Mouse (Mus musculus) midbrain, postnatal 0 days (tissue): ENCODE measurements around the gene Hist1h4f. TPM values are rescaled to one million over a fixed set of nuclear protein-coding genes. Genes with fewer than 3 reads are reported as not detected.

ENCODE experiments used
- ATAC-seq: fragments of 200-750 bp; cut with Nextera tagmentation; 2 replicates; pipeline ENCODE4 v1.8.0; 2017; ENCODE audit warnings: moderate number of reproducible peaks, mild to moderate bottlenecking, moderate TSS enrichment, moderate library complexity; ENCODE audit not compliant: low FRiP score
- DNase-seq: peaks from one replicate; pipeline ENCODE4 v3.0.0-alpha.2; 2015; ENCODE audit warnings: low spot score
- H3K27ac ChIP-seq: fragments of 300-500 bp; sonication (generic); 2 replicates; pipeline ENCODE4 v1.5.1; 2014; ENCODE audit warnings: low read depth, mild to moderate bottlenecking, low read length, mixed read lengths
- H3K27me3 ChIP-seq: fragments of 300-500 bp; sonication (generic); 2 replicates; pipeline ENCODE4 v1.6.1; 2014; ENCODE audit warnings: low read length, control low read depth, mixed read lengths; ENCODE audit not compliant: insufficient read depth
- H3K36me3 ChIP-seq: fragments of 300-500 bp; sonication (generic); 2 replicates; pipeline ENCODE4 v1.6.1; 2014; ENCODE audit warnings: low read length, control low read depth, mixed read lengths; ENCODE audit not compliant: insufficient read depth
- H3K4me1 ChIP-seq: fragments of 300-500 bp; sonication (generic); 2 replicates; pipeline ENCODE4 v1.6.1; 2014; ENCODE audit warnings: mild to moderate bottlenecking, control low read depth, antibody characterized with exemption, low read length, mixed read lengths; ENCODE audit not compliant: insufficient read depth
- H3K4me2 ChIP-seq: fragments of 300-500 bp; sonication (generic); 2 replicates; pipeline ENCODE4 v1.6.1; 2014; ENCODE audit warnings: low read depth, mild to moderate bottlenecking, low read length, mixed read lengths; ENCODE audit not compliant: poor library complexity, severe bottlenecking
- H3K4me3 ChIP-seq: fragments of 300-500 bp; sonication (generic); 2 replicates; pipeline ENCODE4 v1.5.1; 2014; ENCODE audit warnings: low read depth, mild to moderate bottlenecking, low read length, moderate library complexity
- H3K9ac ChIP-seq: fragments of 300-500 bp; sonication (generic); replicated peaks from 2 replicates; pipeline ENCODE4 v1.6.1; 2014; ENCODE audit warnings: mild to moderate bottlenecking, low read length, moderate library complexity, mixed read lengths; ENCODE audit not compliant: poor library complexity, severe bottlenecking
- H3K9me3 ChIP-seq: fragments of 300-500 bp; sonication (generic); 2 replicates; pipeline ENCODE4 v1.6.1; 2016; ENCODE audit warnings: low read length, control low read depth
- CTCF ChIP-seq: IDR thresholded peaks from 2 replicates; pipeline ENCODE4 v1.5.1; 2016; ENCODE audit warnings: antibody characterized with exemption, mild to moderate bottlenecking
- WGBS: fragments of 180-500 bp; shearing (Covaris S2); extraction: QIAGEN DNeasy Blood & Tissue Kit; methylation state at CpG from one replicate; pipeline ENCODE4 v1.1.7; 2014; 5-methylcytosine and 5-hydroxymethylcytosine counted together
- polyA plus RNA-seq: library from polyadenylated mRNA; unstranded; fragments of >200 nt; fragmentation: Nextera tagmentation; extraction: Ambion mirVana; gene quantifications from 2 replicates; pipeline ENCODE4 v1.2.1, GENCODE M21; 2015
- total RNA-seq: library from RNA; depleted of rRNA; stranded (reverse); fragments of >200 nt; gene quantifications from 2 replicates; pipeline ENCODE4 v1.2.3, GENCODE M21; 2014

Hist1h4f gene
- total and polyA plus RNA-seq, 2 experiments from 2014 or later: 753 TPM; not detected in 1

DNA sequence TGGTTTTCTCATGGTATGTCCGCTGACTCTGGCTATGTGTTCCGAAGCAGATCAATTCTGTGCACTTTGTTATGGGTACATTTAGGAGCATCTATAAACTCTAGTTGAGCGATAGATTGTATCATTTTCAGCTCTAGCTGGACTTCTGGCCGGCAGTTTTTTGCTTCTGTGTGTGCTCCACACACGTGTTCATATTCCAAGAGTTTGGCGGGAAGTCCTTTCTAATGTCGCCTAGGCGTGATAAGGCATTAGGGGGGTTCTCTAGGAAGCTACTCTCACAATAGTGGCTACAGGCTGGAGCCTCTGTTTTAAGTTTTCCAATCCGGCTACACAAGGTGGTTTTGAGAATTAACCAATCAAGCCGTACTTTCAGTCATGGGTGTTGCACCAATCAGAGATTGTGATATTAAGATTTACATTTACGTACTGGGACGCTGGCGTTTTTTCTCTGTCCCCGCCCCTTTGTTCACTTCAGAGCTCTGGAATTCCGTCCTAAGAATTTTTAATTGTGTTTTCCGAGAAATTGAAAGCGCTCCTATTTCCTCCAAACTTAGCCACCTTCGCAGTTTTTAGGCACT lies 4.5 kb upstream of the Hist1h4f start:
- H3K9ac ChIP-seq: peak overlapping the region; percentile 51
- DNase-seq (peak; percentile 97), ATAC-seq (peak; percentile 76)
- H3K27me3 ChIP-seq: no peaks in the 10 kb centered on the region
- H3K4me1 ChIP-seq: peaks cover 3% of the 10 kb centered on the region; the same call in 1 of the 2 replicates
- no peak; the same call in 1 of the 2 replicates for TF ChIP-seq CTCF
- H3K27ac ChIP-seq: peak overlapping the region; percentile 70
- under 1% methylated on average over 18 of the region's 18 CpGs for WGBS
- no peaks in the 10 kb centered on the region for H3K36me3 ChIP-seq
- no peaks in the 10 kb centered on the region for H3K9me3 ChIP-seq
- peak overlapping the region; percentile 97 for H3K4me2 ChIP-seq
- H3K4me3 ChIP-seq: peak overlapping the region; percentile 48

DNA sequence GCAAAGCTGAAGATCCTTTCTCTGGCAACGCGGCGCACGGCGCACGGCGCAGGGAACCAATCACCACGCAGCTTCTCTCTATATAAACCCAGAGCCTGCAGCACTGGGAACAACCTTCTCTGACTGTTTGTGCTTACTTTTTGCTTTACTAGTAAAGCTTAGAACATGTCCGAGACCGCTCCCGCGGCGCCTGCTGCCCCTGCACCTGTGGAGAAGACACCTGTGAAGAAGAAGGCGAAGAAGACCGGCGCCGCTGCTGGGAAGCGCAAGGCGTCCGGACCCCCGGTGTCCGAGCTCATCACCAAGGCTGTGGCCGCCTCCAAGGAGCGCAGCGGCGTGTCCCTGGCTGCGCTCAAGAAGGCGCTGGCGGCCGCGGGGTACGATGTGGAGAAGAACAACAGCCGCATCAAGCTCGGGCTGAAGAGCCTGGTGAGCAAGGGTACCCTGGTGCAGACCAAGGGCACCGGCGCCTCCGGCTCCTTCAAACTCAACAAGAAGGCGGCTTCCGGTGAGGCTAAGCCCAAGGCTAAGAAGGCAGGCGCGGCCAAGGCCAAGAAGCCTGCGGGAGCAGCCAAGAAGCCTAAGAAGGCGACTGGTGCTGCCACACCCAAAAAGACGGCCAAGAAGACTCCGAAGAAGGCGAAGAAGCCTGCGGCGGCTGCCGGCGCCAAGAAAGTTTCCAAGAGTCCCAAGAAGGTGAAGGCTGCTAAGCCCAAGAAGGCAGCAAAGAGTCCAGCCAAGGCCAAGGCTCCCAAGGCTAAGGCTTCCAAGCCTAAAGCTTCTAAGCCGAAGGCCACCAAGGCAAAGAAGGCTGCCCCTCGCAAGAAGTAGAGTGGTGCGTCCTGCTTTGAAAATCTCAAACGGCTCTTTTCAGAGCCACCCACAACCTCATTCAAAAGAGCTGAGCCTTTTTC lies 3.7 kb upstream of the Hist1h4f start:
- H3K36me3 ChIP-seq: no peaks in the 10 kb centered on the region
- peak overlapping the region; percentile 48 for H3K4me3 ChIP-seq
- peak; percentile 71 for ATAC-seq
- H3K9ac ChIP-seq: peak overlapping the region; percentile 51
- no peaks in the 10 kb centered on the region for H3K9me3 ChIP-seq
- no peak for TF ChIP-seq CTCF
- DNase-seq: peak; percentile 84
- H3K27me3 ChIP-seq: no peaks in the 10 kb centered on the region
- H3K4me2 ChIP-seq: peak overlapping the region; percentile 97
- H3K4me1 ChIP-seq: peaks cover 7% of the 10 kb centered on the region; the same call in 1 of the 2 replicates
- under 1% methylated on average over 54 of the region's 54 CpGs for WGBS
- peak overlapping the region; percentile 70 for H3K27ac ChIP-seq

DNA sequence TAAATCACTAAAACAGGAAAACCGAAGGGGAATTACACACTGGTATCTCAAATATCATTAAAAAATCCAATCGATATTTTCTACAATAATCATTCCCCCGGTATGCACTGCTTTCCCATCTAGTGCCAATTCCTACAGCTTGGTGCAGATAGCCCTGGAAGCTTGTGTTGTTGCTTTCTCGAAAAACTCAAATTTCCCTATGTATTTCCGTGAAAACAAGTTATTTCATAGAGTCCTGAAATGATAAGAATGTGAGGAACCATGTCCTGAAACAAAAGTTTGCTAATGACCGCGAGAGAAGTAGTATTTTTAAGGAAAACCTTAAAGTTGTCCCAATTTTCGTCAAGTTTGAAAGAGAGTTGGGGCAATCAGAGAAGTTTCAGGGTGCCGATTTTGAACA lies 2.9 kb upstream of the Hist1h4f start:
- WGBS: 18% methylated on average over 9 of the region's 9 CpGs
- Histone ChIP-seq H3K4me2 (peak overlapping the region; percentile 97), H3K27ac (0 out of 2 replicates have a peak overlapping the region, but pooled peaks have one; percentile 43), H3K9me3 (no peaks in the 10 kb centered on the region), H3K9ac (no peak overlapping the region), H3K36me3 (no peaks in the 10 kb centered on the region), H3K4me1 (peaks cover 7% of the 10 kb centered on the region; the same call in 1 of the 2 replicates), H3K27me3 (no peaks in the 10 kb centered on the region), H3K4me3 (peak overlapping the region; percentile 48)
- TF ChIP-seq CTCF: no peak
- DNase-seq (no peak), ATAC-seq (no peak)

DNA sequence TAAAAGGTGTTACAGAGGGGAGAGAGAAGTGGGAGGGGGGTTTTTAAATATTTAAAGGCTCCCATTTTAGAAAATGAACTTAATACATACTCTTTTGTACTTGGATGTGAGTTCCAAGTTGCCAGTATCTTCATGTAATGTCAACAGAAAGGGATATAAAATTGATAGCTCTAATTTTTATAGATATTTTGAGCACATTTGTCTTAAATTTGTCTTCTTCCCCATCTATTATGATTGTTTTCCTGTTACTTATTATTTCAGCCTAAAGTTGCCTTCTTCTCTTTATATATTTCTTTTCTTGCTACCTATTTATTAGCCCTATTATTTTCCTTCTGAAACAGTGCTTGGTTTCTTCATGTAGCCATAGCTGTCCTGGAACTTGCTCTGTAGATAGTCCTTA lies 1.5 kb upstream of the Hist1h4f start, which contains the start of gene Hist1h1d:
Gene Hist1h1d (plus strand): TSS at position 301 of the 400 bp plus-strand sequence.
- no peak for TF ChIP-seq CTCF
- H3K36me3 ChIP-seq: no peaks in the 10 kb centered on the region
- H3K27me3 ChIP-seq: no peaks in the 10 kb centered on the region
- no peak within 1 kb of the TSS for H3K27ac ChIP-seq
- no peak within 1 kb of the TSS for H3K9ac ChIP-seq
- no peaks in the 10 kb centered on the region for H3K9me3 ChIP-seq
- no peak for ATAC-seq
- 0 out of 2 replicates have a peak within 1 kb of the TSS, but pooled peaks have one; percentile 59 for H3K4me2 ChIP-seq
- DNase-seq: no peak
- no peak within 1 kb of the TSS for H3K4me3 ChIP-seq
- H3K4me1 ChIP-seq: peaks cover 7% of the 10 kb centered on the region; the same call in 1 of the 2 replicates

DNA sequence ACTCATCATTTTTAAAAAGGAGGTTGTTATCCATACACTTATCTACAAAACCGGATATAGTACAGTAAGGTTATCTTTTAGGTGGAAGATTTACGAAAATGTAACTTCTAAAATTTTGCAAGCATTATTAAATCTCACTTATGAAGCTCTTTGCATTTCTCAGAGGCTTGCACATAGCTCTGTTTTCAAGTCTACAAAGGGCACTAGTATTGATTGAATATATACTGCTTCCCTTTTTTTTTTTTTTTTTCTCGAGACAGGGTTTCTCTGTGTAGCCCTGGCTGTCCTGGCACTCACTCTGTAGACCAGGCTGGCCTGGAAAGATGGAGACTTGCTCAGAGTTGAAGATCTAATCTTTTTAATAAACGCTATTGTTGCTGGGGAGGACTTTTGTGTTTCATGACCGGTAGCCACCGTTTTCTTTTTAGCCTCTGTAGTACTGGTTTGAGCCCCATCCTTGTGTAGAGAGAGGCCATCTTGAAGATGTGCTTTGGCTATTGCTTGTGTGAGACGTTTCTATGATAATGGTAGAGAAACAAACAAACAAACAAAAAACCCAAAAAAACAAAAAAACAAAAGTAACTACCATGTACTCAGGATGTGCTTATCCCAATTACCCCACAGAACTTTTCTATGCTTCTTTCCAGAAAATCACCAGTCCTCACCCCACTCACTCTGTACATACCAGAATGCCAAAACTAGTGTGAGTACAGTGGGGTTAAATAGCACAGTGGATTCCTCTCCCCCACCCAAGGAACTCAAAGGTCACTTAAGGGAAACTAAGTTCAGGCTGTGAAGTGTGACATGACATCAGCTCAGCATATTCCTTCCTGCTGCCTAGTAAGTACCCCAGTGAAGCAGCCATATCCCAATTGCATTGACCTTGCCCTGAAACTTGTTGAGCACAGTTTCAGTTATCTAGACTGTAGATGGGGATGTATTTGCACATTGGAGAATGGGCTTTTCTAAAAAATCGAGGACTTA lies 775 bp upstream of the Hist1h4f start:
- Histone ChIP-seq H3K27ac (peak overlapping the region; percentile 77; the same call in 1 of the 2 replicates), H3K9ac (no peak overlapping the region), H3K27me3 (no peaks in the 10 kb centered on the region), H3K4me3 (peak overlapping the region; percentile 42), H3K4me2 (peak overlapping the region; percentile 59), H3K4me1 (peaks cover 7% of the 10 kb centered on the region; the same call in 1 of the 2 replicates), H3K9me3 (no peaks in the 10 kb centered on the region), H3K36me3 (no peaks in the 10 kb centered on the region)
- DNase-seq (no peak), ATAC-seq (no peak)
- TF ChIP-seq CTCF: no peak
- WGBS: 49% methylated on average over 8 of the region's 8 CpGs
